Mouse (Mus musculus): Measurements from ENCODE around the gene Doc2a. TPM values are rescaled to one million over a fixed set of nuclear protein-coding genes. Genes with fewer than 3 reads are reported as not detected.
A peak's percentile ranks its signal among the peaks of the same experiment; 100 is the strongest.

Doc2a gene
- polyA plus RNA-seq, 1 experiment from 2014 or later = 0.15 TPM

- Histone ChIP-seq H3K27me3 (replicated peaks) (0 out of 2 replicates have a peak, but pooled peaks cover under 1% of the 10 kb centered on the region), H3K9me3 (replicated peaks) (no peaks in the 10 kb centered on the region), H3K4me3 (no peak overlapping the region), H3K36me3 (peaks cover 91% of the 10 kb centered on the region), H3K9ac (no peak overlapping the region), H3K4me1 (peaks cover 20% of the 10 kb centered on the region), H3K4me2 (no peak overlapping the region), H3K27ac (no peak overlapping the region)
- WGBS (ENCODE audit: insufficient replicate concordance) = 72% methylated on average over 9 of the region's 9 CpGs
- ATAC-seq = no peak
Measured at GRCm38 (mm10) chr7:126856741-126857420, 9.7 kb downstream of the Doc2a start.

- peaks cover 80% of the 10 kb centered on the region for H3K36me3 ChIP-seq
- H3K27ac ChIP-seq = peak overlapping the region; percentile 81; the same call in 1 of the 2 replicates
- WGBS (ENCODE audit: insufficient replicate concordance) = 22% methylated on average over 5 of the region's 5 CpGs
Measured at GRCm38 (mm10) chr7:126860987-126861386, 13.8 kb downstream of the Doc2a start.

GRCm38 (mm10) chr7:126861429-126862130 lies 14.4 kb downstream of the Doc2a start, which contains the start of gene Hirip3:
Gene Hirip3 (plus strand): TSS chr7:126861972.
- Histone ChIP-seq H3K4me2 (peak within 1 kb of the TSS; percentile 92), H3K4me1 (peaks cover 43% of the 10 kb centered on the region), H3K27me3 (replicated peaks) (no peaks in the 10 kb centered on the region), H3K27ac (peak within 1 kb of the TSS; percentile 81), H3K4me3 (peak within 1 kb of the TSS; percentile 77), H3K9ac (peak within 1 kb of the TSS; percentile 80), H3K36me3 (peaks cover 80% of the 10 kb centered on the region), H3K9me3 (replicated peaks) (no peaks in the 10 kb centered on the region)
- WGBS (ENCODE audit: insufficient replicate concordance) = under 1% methylated on average over 42 of the region's 42 CpGs
- peak; percentile 94 for ATAC-seq

More at GRCm38 (mm10) chr7:126860987-126861386, 13.8 kb downstream of the Doc2a start:
- Histone ChIP-seq H3K9me3 (replicated peaks) (no peaks in the 10 kb centered on the region), H3K9ac (peak overlapping the region; percentile 80), H3K4me3 (peak overlapping the region; percentile 77), H3K27me3 (replicated peaks) (no peaks in the 10 kb centered on the region), H3K4me2 (peak overlapping the region; percentile 92), H3K4me1 (peaks cover 43% of the 10 kb centered on the region)
- ATAC-seq = no peak

DNA sequence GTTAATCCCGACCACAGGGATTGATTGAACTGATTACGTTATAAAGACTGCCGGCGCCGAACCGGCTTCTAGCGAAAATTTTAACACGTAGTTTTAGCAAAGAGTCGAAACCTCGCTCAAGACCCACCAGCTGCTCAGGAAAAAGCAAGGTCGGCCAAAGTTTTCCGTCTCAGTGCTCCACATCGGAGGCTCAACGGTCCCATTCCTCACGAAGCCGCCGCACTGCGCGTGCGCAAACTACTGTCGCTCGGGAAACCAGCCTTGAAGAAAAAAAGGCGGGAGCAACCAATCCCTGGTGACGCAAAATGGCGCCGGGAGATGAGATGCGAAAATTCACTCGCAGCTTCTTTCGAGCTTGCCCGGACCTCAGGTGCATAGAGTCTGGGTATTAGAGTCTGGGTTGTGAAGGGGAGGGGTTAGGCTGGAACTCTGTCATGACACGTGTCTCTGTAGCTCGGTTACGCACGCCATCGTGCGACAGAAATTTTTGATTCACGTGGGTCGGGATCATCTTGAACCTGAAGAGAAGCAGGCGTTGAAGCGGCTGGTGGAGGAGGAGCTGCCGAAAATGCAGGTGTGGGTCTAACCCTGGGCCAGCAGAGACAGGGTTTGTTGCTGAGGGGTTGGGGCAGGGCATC lies 15.1 kb downstream of the Doc2a start, which contains the start of gene Ino80e:
Ino80e (minus strand) TSS at position 231 of the 638 bp plus-strand sequence.
- under 1% methylated on average over 41 of the region's 41 CpGs for WGBS (ENCODE audit: insufficient replicate concordance)
- ATAC-seq = peak; percentile 72
- Histone ChIP-seq H3K36me3 (peaks cover 80% of the 10 kb centered on the region), H3K9me3 (replicated peaks) (no peaks in the 10 kb centered on the region), H3K4me1 (peaks cover 43% of the 10 kb centered on the region), H3K4me3 (peak within 1 kb of the TSS; percentile 77), H3K9ac (peak within 1 kb of the TSS; percentile 80), H3K27me3 (replicated peaks) (no peaks in the 10 kb centered on the region), H3K27ac (peak within 1 kb of the TSS; percentile 81), H3K4me2 (peak within 1 kb of the TSS; percentile 92)

GRCm38 (mm10) chr7:126863791-126864190 lies 16.6 kb downstream of the Doc2a start:
- ATAC-seq = no peak
- no peaks in the 10 kb centered on the region for H3K27me3 ChIP-seq (replicated peaks)
- H3K4me3 ChIP-seq = peak overlapping the region; percentile 77
- peak overlapping the region; percentile 80 for H3K9ac ChIP-seq
- 81% methylated on average over 6 of the region's 6 CpGs for WGBS (ENCODE audit: insufficient replicate concordance)
- peak overlapping the region; percentile 81; the same call in 1 of the 2 replicates for H3K27ac ChIP-seq
- peaks cover 43% of the 10 kb centered on the region for H3K4me1 ChIP-seq
- H3K4me2 ChIP-seq = peak overlapping the region; percentile 92
- peaks cover 80% of the 10 kb centered on the region for H3K36me3 ChIP-seq
- H3K9me3 ChIP-seq (replicated peaks) = no peaks in the 10 kb centered on the region

DNA sequence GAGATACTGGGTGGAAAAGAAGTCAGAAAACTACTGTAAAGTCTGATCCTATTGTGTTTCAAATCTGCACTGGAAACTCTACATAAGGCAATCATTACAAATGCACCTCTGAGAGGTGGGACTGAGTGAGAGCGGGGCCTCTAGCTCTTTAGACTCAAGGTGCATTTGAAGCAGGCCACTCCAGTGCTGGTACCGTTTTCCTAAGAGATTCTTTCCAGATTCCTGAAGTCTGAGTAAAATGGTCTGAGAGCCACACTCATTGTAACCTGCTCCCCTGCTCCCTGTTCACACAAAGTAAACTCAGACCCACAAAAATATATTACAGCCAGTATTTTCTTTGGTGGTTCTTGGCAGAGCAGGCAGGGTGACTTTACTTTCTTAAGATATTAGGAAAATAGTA lies 20.3 kb downstream of the Doc2a start:
- no peak overlapping the region for H3K9ac ChIP-seq
- peaks cover 22% of the 10 kb centered on the region for H3K4me1 ChIP-seq
- H3K4me3 ChIP-seq = no peak overlapping the region
- no peaks in the 10 kb centered on the region for H3K27me3 ChIP-seq (replicated peaks)
- peaks cover 96% of the 10 kb centered on the region for H3K36me3 ChIP-seq
- H3K9me3 ChIP-seq (replicated peaks) = no peaks in the 10 kb centered on the region
- no peak overlapping the region for H3K27ac ChIP-seq
- no peak overlapping the region for H3K4me2 ChIP-seq
- 87% methylated on average over 2 of the region's 2 CpGs for WGBS (ENCODE audit: insufficient replicate concordance)
- no peak for ATAC-seq

DNA sequence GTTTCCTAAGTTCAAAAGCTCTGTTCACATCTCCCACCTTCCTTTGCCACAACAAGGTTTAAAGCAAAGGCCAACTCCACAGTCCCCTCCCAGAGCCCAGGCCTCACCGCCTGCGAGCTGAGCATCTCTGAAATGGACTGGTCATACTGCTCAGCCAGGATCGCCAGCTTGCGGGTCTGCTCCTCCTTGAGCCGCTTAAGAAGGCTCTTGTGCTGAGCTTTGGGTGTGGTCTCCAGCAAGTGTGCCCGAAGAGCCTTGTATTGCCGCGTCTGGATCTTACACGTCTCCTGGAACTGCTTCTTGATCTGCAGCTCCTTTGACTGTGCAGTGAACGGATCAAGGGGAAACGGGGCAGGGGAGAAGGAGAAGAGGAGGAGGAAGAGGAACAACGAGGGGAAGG lies 20.8 kb downstream of the Doc2a start:
- 76% methylated on average over 12 of the region's 12 CpGs for WGBS (ENCODE audit: insufficient replicate concordance)
- H3K27me3 ChIP-seq (replicated peaks) = no peaks in the 10 kb centered on the region
- ATAC-seq = no peak

DNA sequence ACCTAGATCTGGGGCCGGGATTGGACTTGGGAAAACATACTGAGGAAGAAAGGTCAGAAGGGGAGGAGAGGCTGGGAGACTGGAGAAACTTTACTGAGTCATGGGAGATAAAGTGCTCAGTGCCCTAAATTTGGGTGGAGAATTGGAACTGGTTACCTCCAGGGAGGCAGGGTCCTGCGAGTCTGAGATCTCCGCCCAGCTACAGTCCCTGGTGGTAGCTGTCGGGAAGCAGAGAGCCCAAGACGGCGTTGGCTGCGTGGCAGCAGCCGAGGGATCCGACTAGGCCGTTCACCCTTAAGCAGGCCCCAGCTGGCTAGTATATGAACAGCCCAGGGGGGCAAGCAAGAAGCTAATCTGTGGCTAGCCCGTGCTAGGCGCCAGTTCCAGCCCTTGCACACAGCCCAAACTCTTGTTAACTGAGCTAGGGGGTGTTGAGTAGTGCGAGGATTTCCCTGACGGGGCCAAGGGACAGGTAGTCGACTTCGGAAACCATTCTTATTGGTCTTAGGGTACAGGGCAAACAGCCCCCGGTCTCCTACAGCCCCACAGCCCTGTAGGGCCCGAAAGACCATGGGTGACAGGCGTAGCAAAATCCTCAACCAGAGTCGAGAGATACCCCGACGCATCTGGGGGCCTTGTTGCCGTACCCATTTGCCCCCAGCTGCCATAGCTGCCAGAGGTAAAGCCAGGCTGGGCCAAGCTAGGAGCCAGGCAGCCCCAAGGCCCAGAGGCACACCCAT lies 22.7 kb downstream of the Doc2a start:
- Histone ChIP-seq H3K4me3 (no peak overlapping the region), H3K36me3 (peaks cover 100% of the 10 kb centered on the region), H3K27me3 (replicated peaks) (no peaks in the 10 kb centered on the region), H3K4me2 (no peak overlapping the region), H3K4me1 (peaks cover under 1% of the 10 kb centered on the region; the same call in 1 of the 2 replicates), H3K9ac (no peak overlapping the region), H3K9me3 (replicated peaks) (no peaks in the 10 kb centered on the region), H3K27ac (no peak overlapping the region)
- ATAC-seq = no peak
- 88% methylated on average over 23 of the region's 23 CpGs for WGBS (ENCODE audit: insufficient replicate concordance)

More for the DNA sequence above, 20.8 kb downstream of the Doc2a start:
- Histone ChIP-seq H3K36me3 (peaks cover 100% of the 10 kb centered on the region), H3K4me1 (peaks cover 18% of the 10 kb centered on the region), H3K9me3 (replicated peaks) (no peaks in the 10 kb centered on the region), H3K4me2 (no peak overlapping the region), H3K9ac (no peak overlapping the region), H3K27ac (no peak overlapping the region), H3K4me3 (no peak overlapping the region)

DNA sequence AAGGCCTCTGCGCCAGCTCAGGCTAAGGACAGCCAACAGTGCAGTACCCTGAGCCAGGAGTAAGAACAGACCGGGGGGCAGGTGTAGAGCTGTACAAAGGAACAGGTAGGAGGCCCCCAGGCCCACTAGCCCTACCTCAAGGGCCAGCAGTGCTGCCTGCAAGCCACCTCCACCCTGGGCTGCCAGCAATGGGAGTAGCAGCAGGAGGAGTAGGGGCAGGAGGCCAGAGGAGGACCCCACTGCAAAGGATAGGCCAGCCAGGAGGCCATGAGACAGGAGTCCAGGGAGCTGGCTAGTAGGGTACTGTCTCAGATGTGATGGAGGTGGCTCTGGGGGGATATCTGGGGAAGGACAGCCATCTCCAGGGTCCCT lies 23.3 kb downstream of the Doc2a start:
- Histone ChIP-seq H3K4me2 (no peak overlapping the region), H3K9me3 (replicated peaks) (no peaks in the 10 kb centered on the region), H3K9ac (no peak overlapping the region), H3K27me3 (replicated peaks) (no peaks in the 10 kb centered on the region), H3K4me1 (peaks cover 6% of the 10 kb centered on the region), H3K27ac (no peak overlapping the region), H3K4me3 (no peak overlapping the region), H3K36me3 (peaks cover 100% of the 10 kb centered on the region)
- no peak for ATAC-seq
- 96% methylated on average over 2 of the region's 2 CpGs for WGBS (ENCODE audit: insufficient replicate concordance)

GRCm38 (mm10) chr7:126877239-126877638 lies 30.0 kb downstream of the Doc2a start:
- H3K9me3 ChIP-seq (replicated peaks) = no peaks in the 10 kb centered on the region
- no peak overlapping the region for H3K4me3 ChIP-seq
- H3K9ac ChIP-seq = no peak overlapping the region; the same call in 1 of the 2 replicates
- H3K27me3 ChIP-seq (replicated peaks) = no peaks in the 10 kb centered on the region
- H3K27ac ChIP-seq = 0 out of 2 replicates have a peak overlapping the region, but pooled peaks have one; percentile 7
- no peak overlapping the region for H3K4me2 ChIP-seq
- peaks cover 100% of the 10 kb centered on the region for H3K36me3 ChIP-seq
- 84% methylated on average over 1 of the region's 1 CpGs for WGBS (ENCODE audit: insufficient replicate concordance)
- H3K4me1 ChIP-seq = peaks cover 39% of the 10 kb centered on the region
- ATAC-seq = no peak

- peaks cover 66% of the 10 kb centered on the region for H3K36me3 ChIP-seq
Measured at GRCm38 (mm10) chr7:126881040-126881439, 33.8 kb downstream of the Doc2a start.

More at GRCm38 (mm10) chr7:126881040-126881439, 33.8 kb downstream of the Doc2a start:
- Histone ChIP-seq H3K4me1 (peaks cover 55% of the 10 kb centered on the region), H3K9ac (peak overlapping the region; percentile 88), H3K4me3 (peak overlapping the region; percentile 79; the same call in 1 of the 2 replicates), H3K27ac (no peak overlapping the region), H3K27me3 (replicated peaks) (no peaks in the 10 kb centered on the region), H3K9me3 (replicated peaks) (no peaks in the 10 kb centered on the region), H3K4me2 (peak overlapping the region; percentile 96)
- 37% methylated on average over 6 of the region's 6 CpGs for WGBS (ENCODE audit: insufficient replicate concordance)
- ATAC-seq = no peak
